Mouse (Mus musculus): ENCODE results near the gene Bcas3.

GRCm38 (mm10) chr11:85823181-85823580 is 470.2 kb downstream of the Bcas3 start:
- no peak for TF ChIP-seq POLR2A (IDR thresholded peaks at IDR 0.05; ENCODE audit: insufficient read depth, low read length)
- peak; percentile 94 for TF ChIP-seq CTCF (IDR thresholded peaks at IDR 0.05; ENCODE audit: low read depth, low read length)
